Mouse (Mus musculus) embryonic facial prominence, embryonic 13.5 days (tissue): ENCODE data around the gene Rnf115. TPM values are rescaled to one million over a fixed set of nuclear protein-coding genes. Genes with fewer than 3 reads are reported as not detected.

Source experiments
- ATAC-seq: fragments of 200-750 bp; cut with Nextera tagmentation; 2 replicates; pipeline ENCODE4 v1.8.0; 2017; ENCODE audit warnings: low read depth; ENCODE audit not compliant: insufficient number of reproducible peaks, insufficient read depth, low FRiP score, low TSS enrichment
- H3K27ac ChIP-seq: fragments of 300-500 bp; sonication (generic); 2 replicates; pipeline ENCODE4 v1.5.1; 2015; ENCODE audit warnings: moderate library complexity, mild to moderate bottlenecking, inconsistent platforms
- H3K27me3 ChIP-seq: fragments of 300-500 bp; sonication (generic); 2 replicates; pipeline ENCODE4 v1.6.1; 2015; ENCODE audit warnings: mild to moderate bottlenecking, inconsistent platforms
- H3K36me3 ChIP-seq: fragments of 300-500 bp; sonication (generic); 2 replicates; pipeline ENCODE4 v1.6.1; 2015; ENCODE audit warnings: mild to moderate bottlenecking, inconsistent platforms
- H3K4me1 ChIP-seq: fragments of 300-500 bp; sonication (generic); 2 replicates; pipeline ENCODE4 v1.6.1; 2015; ENCODE audit warnings: inconsistent platforms
- H3K4me2 ChIP-seq: fragments of 300-500 bp; sonication (generic); 2 replicates; pipeline ENCODE4 v1.6.1; 2015; ENCODE audit warnings: moderate library complexity, mild to moderate bottlenecking, inconsistent platforms
- H3K4me3 ChIP-seq: fragments of 300-500 bp; sonication (generic); 2 replicates; pipeline ENCODE4 v1.5.1; 2015; ENCODE audit warnings: mild to moderate bottlenecking, inconsistent platforms
- H3K9ac ChIP-seq: fragments of 300-500 bp; sonication (generic); 2 replicates; pipeline ENCODE4 v1.6.1; 2015; ENCODE audit warnings: mild to moderate bottlenecking, inconsistent platforms
- H3K9me3 ChIP-seq: fragments of 300-500 bp; sonication (generic); 2 replicates; pipeline ENCODE4 v1.6.1; 2016; ENCODE audit warnings: inconsistent platforms
- WGBS: fragments of 180-500 bp; shearing (Covaris S2); methylation state at CpG from one replicate; pipeline ENCODE4 v1.1.7; 2015; ENCODE audit warnings: mixed read lengths; 5-methylcytosine and 5-hydroxymethylcytosine counted together
- polyA plus RNA-seq: library from polyadenylated mRNA; unstranded; fragments of >200 nt; fragmentation: Nextera tagmentation; extraction: Ambion mirVana; gene quantifications from 2 replicates; pipeline ENCODE4 v1.2.1, GENCODE M21; 2015

Gene Rnf115
- polyA plus RNA-seq, 1 experiment from 2014 or later, result 53.1 TPM

DNA sequence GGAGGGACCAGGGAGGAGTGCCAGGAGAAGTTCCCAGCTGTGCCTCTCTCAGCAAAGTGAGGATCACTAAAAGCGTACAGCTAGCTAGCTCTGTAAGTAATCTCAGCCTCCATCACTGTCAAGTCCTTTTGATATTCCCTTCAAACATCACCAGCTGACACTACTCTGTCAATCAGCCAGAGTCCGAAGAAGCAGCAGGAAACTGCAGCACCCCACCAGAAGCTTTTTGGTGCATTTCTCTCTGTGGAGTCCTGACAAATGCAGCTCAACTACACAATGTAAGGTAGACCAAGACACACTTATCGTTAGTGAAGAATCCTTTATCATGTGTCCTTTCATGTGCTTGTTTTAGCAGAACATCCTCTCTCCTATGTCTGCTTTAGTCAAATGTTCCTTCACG lies 94.1 kb downstream of the Rnf115 start:
- Histone ChIP-seq H3K4me1 (no peaks in the 10 kb centered on the region), H3K27ac (no peak overlapping the region), H3K27me3 (no peaks in the 10 kb centered on the region), H3K9ac (no peak overlapping the region), H3K9me3 (no peaks in the 10 kb centered on the region), H3K4me2 (no peak overlapping the region), H3K4me3 (no peak overlapping the region), H3K36me3 (no peaks in the 10 kb centered on the region)
- 85% methylated on average over 4 of the region's 4 CpGs for WGBS
- ATAC-seq, result no peak

- ATAC-seq, result no peak
- Histone ChIP-seq H3K9ac (no peak overlapping the region), H3K4me1 (no peaks in the 10 kb centered on the region), H3K36me3 (no peaks in the 10 kb centered on the region), H3K4me3 (no peak overlapping the region), H3K9me3 (no peaks in the 10 kb centered on the region), H3K27ac (no peak overlapping the region), H3K4me2 (no peak overlapping the region), H3K27me3 (no peaks in the 10 kb centered on the region)
- WGBS, result 64% methylated on average over 3 of the region's 3 CpGs
Measured at GRCm38 (mm10) chr3:96823701-96824100, 96.2 kb downstream of the Rnf115 start.

DNA sequence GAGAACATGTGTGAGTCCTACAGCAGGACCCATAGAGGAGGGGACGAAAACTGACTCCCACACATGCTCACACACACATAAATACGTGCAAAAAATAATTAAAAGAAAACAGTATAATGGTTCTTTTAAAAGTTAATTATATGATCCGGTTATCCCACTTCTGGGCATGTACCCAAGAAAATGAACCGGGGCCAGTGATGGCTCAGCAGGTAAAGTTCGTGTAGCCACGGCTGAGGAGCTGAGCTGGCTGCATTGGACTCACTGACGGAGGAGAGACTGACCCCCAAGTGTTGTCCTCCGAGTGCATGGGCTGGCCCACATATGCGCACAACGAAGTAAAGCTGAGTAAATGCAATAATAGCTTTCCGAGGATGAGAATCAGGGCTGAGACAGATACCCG lies 97.2 kb downstream of the Rnf115 start:
- Histone ChIP-seq H3K36me3 (no peaks in the 10 kb centered on the region), H3K4me3 (no peak overlapping the region), H3K27me3 (no peaks in the 10 kb centered on the region), H3K9me3 (no peaks in the 10 kb centered on the region), H3K27ac (no peak overlapping the region), H3K4me2 (no peak overlapping the region), H3K9ac (no peak overlapping the region), H3K4me1 (no peaks in the 10 kb centered on the region)
- ATAC-seq, result no peak
- 81% methylated on average over 12 of the region's 12 CpGs for WGBS

- ATAC-seq, result no peak
- Histone ChIP-seq H3K4me1 (no peaks in the 10 kb centered on the region), H3K36me3 (no peaks in the 10 kb centered on the region), H3K4me3 (no peak overlapping the region), H3K27me3 (no peaks in the 10 kb centered on the region), H3K27ac (no peak overlapping the region), H3K4me2 (no peak overlapping the region), H3K9ac (no peak overlapping the region), H3K9me3 (no peaks in the 10 kb centered on the region)
- WGBS, result 47% methylated on average over 11 of the region's 11 CpGs
Measured at GRCm38 (mm10) chr3:96825261-96825660, 97.8 kb downstream of the Rnf115 start.

DNA sequence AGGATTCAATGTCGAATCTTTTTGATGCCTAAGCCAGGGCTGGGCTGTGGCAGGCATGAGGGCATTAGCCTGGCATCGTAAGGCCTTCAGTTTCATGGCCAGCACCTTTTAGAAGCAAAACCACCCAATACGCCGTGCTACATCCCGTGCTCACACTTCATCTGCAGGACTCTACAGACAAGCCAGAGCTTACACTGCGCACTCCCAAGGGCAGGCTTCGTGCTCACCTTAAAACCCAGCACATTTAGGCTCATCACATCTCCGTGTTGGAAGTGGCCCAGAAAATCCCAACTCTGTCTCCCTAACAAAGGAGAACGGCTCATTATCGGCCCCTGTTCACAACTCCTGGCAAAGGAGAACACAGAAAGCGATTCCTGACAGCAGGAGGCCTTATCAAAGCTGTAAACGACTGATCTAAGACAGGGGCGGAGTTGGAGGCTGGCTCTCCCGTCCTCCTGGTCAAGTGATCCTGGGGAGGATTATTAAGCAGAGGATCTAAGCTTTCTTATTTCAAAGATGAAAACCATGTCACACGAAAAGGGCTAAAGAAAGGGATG lies 100.9 kb downstream of the Rnf115 start:
- H3K9me3 ChIP-seq, result no peaks in the 10 kb centered on the region
- no peak overlapping the region for H3K4me3 ChIP-seq
- no peaks in the 10 kb centered on the region for H3K36me3 ChIP-seq
- WGBS, result 52% methylated on average over 15 of the region's 15 CpGs
- H3K4me2 ChIP-seq, result no peak overlapping the region
- no peak overlapping the region for H3K27ac ChIP-seq
- H3K9ac ChIP-seq, result no peak overlapping the region
- no peak for ATAC-seq
- no peaks in the 10 kb centered on the region for H3K4me1 ChIP-seq
- no peaks in the 10 kb centered on the region for H3K27me3 ChIP-seq

DNA sequence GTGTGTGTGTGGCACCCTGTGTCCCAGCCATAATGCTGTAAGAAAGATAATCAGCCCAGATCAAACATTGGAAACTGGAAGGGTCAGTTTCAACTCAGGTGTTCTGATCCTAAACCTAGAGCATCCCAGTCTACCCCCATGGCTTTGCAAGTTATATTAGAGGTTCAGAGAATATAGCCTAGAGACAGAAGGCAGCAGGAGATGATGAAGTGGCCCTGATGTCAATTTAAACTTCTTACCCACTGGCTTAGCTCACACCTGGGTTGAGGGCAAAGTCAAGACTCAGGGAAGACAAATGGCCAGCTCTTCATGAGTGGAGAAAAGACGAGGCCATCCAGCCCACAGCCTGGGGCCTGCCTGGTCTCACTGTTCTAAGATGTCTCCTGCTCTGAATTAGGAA lies 101.5 kb downstream of the Rnf115 start, which contains the start of the genes Pdzk1 and Cd160:
Gene Pdzk1 (plus strand): TSS at position 301 of the 400 bp plus-strand sequence.
Gene Cd160 (minus strand): TSS at position 368 of the 400 bp plus-strand sequence.
- Histone ChIP-seq H3K27me3 (no peaks in the 10 kb centered on the region), H3K9me3 (no peaks in the 10 kb centered on the region), H3K9ac (no peak within 1 kb of the TSS), H3K4me2 (no peak within 1 kb of the TSS), H3K27ac (no peak within 1 kb of the TSS), H3K36me3 (no peaks in the 10 kb centered on the region), H3K4me1 (no peaks in the 10 kb centered on the region), H3K4me3 (no peak within 1 kb of the TSS)
- WGBS, result 58% methylated on average over 1 of the region's 1 CpGs
- no peak for ATAC-seq

- 84% methylated on average over 10 of the region's 10 CpGs for WGBS
- Histone ChIP-seq H3K4me3 (no peak overlapping the region), H3K4me1 (no peaks in the 10 kb centered on the region), H3K4me2 (no peak overlapping the region), H3K9ac (no peak overlapping the region), H3K27ac (no peak overlapping the region), H3K9me3 (no peaks in the 10 kb centered on the region), H3K27me3 (no peaks in the 10 kb centered on the region), H3K36me3 (no peaks in the 10 kb centered on the region)
- ATAC-seq, result no peak
Measured at GRCm38 (mm10) chr3:96829856-96830255, 102.4 kb downstream of the Rnf115 start.

- ATAC-seq, result no peak
- WGBS, result 43% methylated on average over 5 of the region's 5 CpGs
- no peaks in the 10 kb centered on the region for H3K27me3 ChIP-seq
Measured at GRCm38 (mm10) chr3:96832930-96833329, 105.5 kb downstream of the Rnf115 start.

GRCm38 (mm10) chr3:96834587-96835348 lies 107.3 kb downstream of the Rnf115 start:
- Histone ChIP-seq H3K27ac (no peak overlapping the region), H3K9me3 (no peaks in the 10 kb centered on the region), H3K27me3 (no peaks in the 10 kb centered on the region), H3K9ac (no peak overlapping the region), H3K4me2 (no peak overlapping the region), H3K4me1 (no peaks in the 10 kb centered on the region), H3K4me3 (no peak overlapping the region), H3K36me3 (no peaks in the 10 kb centered on the region)
- no peak for ATAC-seq
- WGBS, result 81% methylated on average over 7 of the region's 7 CpGs

More at GRCm38 (mm10) chr3:96832930-96833329, 105.5 kb downstream of the Rnf115 start:
- H3K4me1 ChIP-seq, result no peaks in the 10 kb centered on the region
- no peak overlapping the region for H3K4me3 ChIP-seq
- no peak overlapping the region for H3K27ac ChIP-seq
- no peak overlapping the region for H3K9ac ChIP-seq
- no peaks in the 10 kb centered on the region for H3K9me3 ChIP-seq
- no peaks in the 10 kb centered on the region for H3K36me3 ChIP-seq
- H3K4me2 ChIP-seq, result no peak overlapping the region

DNA sequence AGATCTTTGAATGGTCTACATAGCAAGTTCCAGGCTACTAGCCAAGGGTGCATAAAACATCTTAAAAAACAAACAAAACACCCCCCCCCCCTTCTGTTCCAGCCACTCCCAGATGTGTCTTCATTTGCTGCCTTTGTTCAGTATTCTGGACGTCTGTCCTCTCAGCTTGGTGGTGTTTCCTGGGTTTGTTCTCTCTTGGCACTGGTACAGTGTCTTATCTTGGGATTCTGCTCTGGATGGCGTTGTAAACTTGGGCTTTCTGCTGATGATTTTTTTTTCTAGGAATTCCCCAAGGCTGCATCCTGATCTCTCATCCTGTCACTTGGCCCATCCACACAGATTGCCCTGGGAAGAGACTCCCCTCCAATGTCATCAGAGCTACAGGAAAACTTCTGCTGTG lies 109.0 kb downstream of the Rnf115 start:
- H3K27ac ChIP-seq, result no peak overlapping the region
- 77% methylated on average over 2 of the region's 2 CpGs for WGBS
- H3K9ac ChIP-seq, result no peak overlapping the region
- H3K27me3 ChIP-seq, result no peaks in the 10 kb centered on the region
- no peak for ATAC-seq
- no peaks in the 10 kb centered on the region for H3K4me1 ChIP-seq
- H3K4me3 ChIP-seq, result no peak overlapping the region
- no peaks in the 10 kb centered on the region for H3K36me3 ChIP-seq
- no peak overlapping the region for H3K4me2 ChIP-seq
- no peaks in the 10 kb centered on the region for H3K9me3 ChIP-seq

- 73% methylated on average over 7 of the region's 7 CpGs for WGBS
- no peak overlapping the region for H3K9ac ChIP-seq
- H3K36me3 ChIP-seq, result no peaks in the 10 kb centered on the region
- no peak overlapping the region for H3K4me3 ChIP-seq
- ATAC-seq, result no peak
- no peaks in the 10 kb centered on the region for H3K4me1 ChIP-seq
- no peaks in the 10 kb centered on the region for H3K27me3 ChIP-seq
- no peak overlapping the region for H3K27ac ChIP-seq
- no peak overlapping the region for H3K4me2 ChIP-seq
- no peaks in the 10 kb centered on the region for H3K9me3 ChIP-seq
Measured at GRCm38 (mm10) chr3:96838996-96839645, 111.7 kb downstream of the Rnf115 start.
